Mouse (Mus musculus) lung, postnatal 10 days (tissue): Measurements from ENCODE around the gene Wdr53.

Experiments
- DNase-seq: peaks from one replicate; pipeline ENCODE4 v3.0.0; 2021

Wdr53 gene

DNA sequence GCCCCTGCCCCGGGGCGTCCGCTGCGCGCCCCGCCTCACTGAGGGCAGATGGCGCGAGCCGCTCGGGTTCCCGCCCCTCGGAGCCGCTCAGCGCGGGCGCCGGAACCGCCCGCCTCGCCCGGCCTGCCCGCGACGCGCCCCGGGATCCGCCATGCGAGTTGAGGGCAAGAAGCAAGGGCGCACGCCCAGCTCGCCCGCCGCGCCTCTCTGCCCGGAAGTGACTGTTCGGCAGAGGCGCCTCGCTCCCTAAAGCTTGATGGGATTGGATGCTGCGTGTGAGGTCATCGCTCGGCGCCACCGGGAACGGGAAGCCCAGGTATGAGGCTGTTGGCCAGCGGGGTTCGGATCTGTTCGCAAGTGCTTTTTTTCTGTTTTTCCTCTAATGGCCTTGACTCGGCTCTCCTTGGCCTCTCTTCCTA, at the start of gene Wdr53, which contains the start of gene Fbxo45:
TSS of gene Wdr53 (plus strand) at position 276 of the 419 bp plus-strand sequence.
TSS of gene Fbxo45 (minus strand) at position 207 of the 419 bp plus-strand sequence.
- DNase-seq, result peak; percentile 98

DNA sequence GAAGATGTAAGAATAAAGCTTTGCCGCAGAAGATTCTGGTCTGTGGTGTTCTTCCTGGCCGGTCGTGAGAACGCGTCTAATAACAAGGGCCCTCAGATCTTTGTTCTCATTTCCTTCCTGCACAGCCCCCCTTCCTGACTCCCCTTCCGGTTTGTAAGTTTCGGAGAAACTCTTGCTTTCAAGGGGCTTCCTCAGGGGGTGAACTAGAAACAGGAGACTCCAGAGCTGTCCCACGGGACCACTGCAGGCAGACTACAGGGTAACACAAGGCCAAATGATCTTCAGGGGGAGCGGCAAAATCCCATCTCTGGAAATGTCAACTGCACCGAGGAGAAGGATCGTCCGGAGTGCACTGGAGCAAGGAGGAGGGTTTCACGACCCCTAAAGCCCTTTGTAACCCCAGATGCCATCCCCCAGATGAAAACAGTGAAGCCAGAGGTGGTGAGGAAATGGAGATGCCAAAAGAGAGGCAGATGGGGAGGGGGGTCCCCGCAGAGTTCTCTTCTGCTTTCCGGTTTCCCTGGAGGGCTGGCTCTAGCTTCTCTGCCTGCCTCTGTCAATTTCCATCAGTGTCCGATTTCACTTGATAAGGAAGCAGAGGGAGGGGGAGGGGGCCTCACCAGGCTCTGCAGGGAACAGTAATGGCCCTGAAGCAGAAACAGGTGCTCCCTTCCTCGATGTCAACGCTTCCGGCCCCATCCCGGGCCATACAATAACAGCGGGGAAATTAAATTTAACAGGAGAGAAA, 46.6 kb upstream of the Wdr53 start:
- DNase-seq, result peak; percentile 75

DNA sequence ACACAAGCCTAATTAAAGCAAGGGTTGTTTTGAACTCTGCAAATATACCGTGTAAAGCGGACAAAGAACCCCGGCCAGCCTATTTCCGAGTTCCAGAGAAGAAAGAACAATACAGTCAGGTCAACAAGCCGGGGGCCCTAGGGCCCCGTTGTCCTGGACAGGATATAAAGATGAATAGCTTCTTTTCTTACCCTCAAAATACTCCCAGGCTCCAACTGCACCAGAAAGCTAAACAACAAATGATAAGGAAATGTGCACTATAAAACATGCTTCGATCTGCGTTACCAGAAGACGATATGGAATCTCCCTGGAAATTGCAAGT, 46.1 kb upstream of the Wdr53 start:
- no peak for DNase-seq

DNA sequence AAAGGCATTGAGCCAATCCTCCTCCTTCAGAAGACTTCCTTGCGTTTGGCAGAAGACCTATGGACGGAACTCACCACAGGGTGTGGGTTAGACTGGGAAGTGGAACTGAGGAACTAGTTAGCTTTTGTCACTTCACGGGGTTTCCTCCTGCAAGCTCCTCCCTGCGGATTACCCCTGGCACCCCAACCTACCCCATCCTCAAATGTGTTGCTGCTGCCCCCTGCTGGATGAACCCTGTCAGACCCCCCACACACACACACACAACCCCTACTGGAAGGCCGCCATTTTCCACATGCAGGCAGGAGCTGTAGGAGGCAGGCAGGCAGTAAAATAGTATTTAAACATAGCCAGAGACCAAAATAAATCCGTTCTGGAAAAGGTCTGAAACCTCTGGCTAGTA, 44.3 kb upstream of the Wdr53 start:
- DNase-seq, result peak; percentile 76

DNA sequence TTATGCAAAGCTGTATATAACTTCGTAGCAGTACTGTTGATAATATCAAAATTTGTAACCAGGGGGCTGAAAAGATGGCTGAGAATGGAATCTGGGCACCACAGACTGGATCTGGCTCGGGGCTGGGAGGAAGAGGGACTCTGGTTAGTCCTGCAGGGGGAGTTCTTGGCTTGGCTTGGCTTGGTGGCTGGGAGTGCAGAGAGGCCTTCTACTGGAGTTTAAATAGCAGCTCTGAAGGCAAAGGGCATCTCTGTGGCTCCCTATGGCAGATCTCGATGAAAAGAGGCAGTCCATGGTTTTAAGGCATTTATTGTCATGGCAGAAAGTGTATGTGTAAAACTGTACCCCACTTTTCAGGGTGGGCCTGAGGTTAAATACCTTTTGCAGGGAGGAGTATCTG, 42.1 kb upstream of the Wdr53 start:
- DNase-seq, result peak; percentile 59

DNA sequence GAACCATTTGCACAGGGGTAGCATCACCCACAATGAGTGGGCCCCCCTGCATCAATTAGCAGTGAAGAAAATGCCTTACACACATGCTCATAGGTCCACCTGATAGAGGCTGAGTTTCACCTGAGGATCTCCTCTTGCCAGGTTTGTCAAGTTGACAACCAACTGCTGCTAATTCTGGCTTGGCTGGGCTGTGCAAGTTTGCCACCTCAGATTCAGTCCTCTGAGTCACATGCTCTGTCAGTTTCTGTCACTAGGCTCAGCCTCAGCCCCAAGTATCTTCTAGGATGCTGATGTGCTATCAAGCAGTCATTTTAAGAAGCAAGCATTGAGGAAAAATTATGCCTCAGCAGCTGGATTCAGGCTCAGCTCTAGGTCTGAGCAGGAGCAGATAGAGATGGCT, 32.9 kb upstream of the Wdr53 start:
- no peak for DNase-seq

DNA sequence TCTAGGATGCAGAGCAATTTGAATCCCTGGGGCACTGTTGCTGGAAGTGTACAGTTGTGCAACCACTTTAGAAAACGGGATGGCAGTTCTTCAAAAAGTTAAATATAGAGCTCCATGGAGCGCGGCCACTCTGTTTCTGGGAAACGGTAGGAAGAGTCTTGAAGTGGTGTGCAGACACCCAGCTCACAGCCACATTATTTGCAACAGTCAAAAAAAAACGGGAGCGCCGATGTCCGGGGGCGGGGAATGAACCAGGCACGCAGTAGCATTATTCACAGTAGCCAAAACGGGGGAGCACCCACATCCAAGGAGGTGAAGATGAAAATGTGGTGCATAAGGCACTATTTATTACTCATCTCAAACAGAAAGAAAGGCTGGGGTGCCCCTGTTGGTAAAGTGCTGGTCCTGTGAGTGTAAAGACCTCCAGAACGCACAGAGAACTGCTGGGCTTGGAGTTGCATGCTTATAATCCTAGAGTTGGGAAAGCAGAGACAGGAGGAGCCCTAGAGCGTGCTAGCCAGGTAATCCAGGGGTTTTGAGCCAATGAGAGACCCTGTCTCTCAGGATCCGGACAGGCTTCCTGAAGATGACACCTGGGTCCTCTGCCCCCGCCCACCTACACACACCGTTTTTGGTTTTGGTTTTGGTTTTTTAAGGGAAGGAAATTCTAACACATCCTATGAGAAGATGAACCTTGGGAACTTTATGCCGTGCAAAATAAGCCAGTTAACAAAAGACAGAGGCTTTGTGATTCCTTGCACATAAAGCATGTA, 32.0 kb upstream of the Wdr53 start:
- no peak for DNase-seq

DNA sequence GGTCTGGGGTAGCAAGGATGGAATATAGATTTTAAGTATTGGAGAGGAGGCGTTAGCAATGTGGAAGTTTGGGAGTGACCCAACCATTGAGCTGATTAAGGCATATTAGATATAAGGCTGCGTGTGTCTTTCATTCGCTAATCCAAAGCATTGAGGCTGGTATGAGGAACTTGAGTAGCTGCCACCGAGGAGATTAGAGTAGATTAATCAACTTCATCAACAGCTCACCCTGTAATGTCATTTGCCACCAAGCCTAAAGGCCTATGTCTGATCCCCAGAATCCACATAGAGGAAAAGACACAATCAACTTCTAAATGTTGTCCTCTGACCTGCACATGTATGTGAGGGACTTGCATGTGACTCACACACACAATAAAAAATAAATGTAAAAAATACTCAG, 25.2 kb upstream of the Wdr53 start:
- DNase-seq, result no peak

DNA sequence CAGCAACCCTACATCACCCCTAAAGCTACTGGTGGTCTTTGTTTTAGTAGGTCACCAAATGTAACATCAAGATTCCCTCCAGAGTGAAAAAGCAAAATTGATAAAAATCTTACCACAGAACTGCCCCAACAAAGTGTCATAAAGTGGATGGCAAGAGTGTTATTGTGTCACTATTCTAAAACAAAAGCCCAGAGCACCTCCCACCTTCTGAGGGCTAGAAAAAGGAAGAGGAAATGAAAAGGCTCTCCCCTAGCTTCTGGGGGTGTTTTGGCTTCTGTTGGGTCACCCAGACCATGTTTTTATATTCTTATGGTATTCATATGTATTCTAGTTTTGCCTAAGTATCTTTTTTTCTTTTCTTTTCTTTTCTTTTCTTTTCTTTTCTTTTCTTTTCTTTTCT, 24.6 kb upstream of the Wdr53 start:
- no peak for DNase-seq

DNA sequence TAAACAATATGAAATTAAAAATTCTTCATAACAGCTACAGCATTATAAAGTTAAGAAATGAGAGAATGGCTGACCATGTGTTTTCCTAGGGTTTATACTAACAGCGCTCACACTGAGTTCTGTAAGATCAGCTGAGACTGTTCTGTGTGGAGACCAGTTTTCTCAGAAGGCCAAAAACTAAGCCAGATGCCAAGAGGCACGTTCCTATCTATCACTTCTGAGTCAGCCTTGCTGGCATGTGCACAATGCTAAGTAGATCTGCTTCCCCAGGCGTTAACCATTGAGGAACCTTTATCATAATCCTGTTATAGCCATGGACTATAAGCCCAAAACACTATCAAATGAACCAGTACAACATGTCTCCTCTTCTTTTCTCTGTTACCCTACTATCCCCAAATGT, 15.0 kb upstream of the Wdr53 start:
- peak; percentile 13 for DNase-seq

DNA sequence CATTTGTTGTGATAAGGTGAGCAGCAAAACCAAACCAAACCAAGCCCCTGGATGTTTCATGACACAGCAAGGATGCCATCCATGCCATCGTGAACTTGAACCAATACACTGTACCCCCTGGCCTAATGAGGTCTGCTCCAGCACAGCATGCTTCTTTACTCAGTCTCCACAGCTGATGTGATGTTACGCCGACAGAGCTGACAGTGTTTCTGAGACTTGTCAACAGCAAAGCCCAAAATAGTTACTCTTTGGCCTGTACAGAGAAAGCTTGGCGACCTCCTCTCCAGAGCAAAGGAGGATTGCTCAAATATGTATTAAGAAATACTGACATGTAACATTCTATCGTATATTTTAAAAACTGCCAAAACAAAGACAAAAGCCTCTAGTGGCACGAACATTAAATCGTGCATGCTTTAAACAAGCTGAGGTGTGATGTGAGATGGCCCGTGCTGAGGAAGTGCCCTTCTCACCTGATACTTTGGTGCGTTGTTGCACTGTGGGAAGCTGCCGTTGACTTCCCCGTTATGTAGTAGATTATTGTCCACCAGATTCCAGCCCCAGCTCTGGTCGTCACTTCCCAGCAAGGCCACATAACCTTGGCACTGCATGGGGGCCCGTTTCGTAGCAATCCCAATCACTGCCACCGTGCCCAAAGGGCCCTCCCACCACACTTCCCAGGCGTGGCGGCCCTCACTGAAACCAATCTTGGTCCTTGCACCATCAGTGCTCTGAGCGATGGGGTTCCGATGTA, 8.9 kb upstream of the Wdr53 start:
- DNase-seq, result peak; percentile 51

DNA sequence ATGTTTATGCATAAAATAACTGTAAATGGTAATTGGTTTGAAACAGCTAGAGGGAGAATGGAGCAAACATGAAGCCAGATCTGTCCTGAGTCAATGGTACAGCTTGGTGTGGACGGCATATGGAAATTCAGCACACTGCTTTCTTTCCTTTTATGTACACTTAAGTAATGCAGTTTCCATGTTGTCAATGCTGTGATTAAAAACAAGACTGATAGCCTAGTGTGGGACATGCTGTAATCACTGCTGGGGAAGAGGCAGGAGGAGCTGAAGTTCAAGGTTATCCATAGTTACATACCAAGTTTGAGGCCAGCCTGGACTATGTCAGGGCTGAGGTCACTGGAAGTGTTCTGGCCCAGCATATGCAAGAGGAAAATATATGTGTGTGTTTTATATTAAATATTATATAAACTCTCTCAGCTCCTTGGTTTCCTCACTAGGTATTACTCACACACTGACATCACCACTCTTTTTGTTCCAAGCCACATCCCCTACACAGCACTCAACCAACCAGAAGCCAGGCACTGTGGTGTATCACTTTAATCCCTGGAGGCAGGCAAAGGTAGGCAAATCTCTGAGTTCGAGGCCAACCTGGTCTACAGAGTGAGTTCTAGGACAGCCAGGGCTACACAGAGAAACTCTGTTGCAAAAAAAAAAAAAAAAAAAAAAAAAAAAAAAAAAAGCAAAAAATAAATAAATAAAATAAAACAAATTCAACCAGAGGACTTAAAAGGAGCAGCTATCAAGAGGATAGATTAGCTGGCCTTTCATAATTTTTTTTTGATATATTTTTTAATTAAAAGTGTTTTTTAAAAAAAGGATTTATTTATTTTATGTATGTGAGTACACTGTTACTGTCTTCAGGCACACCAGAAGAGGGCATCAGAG, 7.4 kb upstream of the Wdr53 start:
- DNase-seq, result no peak

DNA sequence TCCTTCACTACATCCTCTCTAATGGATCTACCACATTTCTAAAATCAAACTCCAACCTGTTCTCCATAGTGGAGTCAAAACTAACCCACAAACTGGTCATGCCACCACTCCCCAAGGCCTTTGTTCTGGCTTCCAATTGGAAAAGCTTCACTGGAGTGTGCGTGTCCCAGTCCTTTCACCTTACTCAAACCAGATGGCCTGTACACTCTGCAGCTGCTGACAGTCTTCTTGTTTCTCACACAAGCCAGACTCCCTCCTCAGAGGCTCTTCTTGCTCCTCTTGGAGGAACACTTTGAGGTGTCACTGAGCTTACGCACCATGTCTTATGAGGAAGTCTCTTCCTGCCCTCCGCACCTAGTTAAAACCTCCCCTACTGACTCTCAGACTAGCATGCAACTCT, 3.1 kb upstream of the Wdr53 start:
- DNase-seq, result no peak

DNA sequence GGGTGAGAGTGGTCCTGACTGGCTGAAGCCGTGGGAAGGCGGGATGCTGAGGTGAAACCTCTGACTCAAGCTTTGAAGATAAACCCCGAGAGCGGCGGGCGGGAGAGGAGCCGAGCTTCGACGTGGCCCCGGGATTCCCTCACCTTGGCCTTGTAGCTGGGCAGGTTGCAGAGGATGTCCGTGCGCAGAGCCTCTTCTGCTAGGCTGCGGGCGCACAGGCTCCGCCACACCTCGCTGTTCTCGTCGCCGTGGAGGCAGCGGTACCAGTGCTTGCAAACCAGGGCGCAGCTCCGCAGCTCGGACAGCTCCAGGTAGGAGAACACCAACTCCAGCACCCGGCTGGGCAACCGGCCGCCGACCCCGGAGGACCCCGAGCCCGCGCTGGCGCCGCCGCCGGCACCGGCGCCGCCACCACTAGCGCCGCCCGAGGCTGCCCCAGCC, 656 bp upstream of the Wdr53 start:
- DNase-seq, result peak; percentile 49

DNA sequence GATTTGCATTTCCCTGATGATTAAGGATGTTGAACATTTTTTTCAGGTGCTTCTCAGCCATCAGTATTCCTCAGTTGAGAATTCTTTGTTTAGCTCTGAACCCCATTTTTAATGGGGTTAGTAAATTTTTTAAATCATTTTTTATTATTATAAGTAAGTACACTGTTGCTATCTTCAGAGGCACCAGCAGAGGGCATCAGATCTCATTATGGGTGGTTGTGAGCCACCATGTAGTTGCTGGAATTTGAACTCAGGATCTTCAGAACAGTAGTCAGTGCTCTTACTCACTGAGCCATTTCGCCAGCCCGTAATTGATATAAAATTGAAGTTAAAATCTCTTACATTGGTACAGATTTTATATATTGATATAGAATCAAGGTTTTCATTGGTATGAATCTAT, 17.2 kb downstream of the Wdr53 start:
- peak; percentile 19 for DNase-seq

DNA sequence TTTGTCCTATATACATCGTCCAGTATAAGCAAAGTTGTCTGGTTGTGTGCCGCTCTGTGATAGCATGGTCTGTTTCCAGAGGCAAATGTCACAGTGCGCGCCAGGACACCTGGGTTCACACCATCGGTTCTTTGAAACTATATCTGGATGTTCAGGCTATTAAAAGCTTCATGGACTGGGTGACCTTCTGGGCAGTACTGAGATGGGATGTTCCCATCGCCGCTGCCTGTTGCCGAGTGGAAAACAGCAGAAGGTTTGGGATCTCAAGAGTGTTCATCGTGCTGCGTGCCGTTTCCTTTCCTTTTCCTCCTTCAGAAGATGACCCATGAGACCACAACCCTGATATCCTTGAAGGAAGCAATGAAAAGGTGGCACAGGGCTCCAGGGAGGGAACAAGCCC, 24.3 kb downstream of the Wdr53 start, which contains the start of gene Smco1:
TSS of gene Smco1 (plus strand) at position 178 of the 400 bp plus-strand sequence.
- DNase-seq, result no peak

DNA sequence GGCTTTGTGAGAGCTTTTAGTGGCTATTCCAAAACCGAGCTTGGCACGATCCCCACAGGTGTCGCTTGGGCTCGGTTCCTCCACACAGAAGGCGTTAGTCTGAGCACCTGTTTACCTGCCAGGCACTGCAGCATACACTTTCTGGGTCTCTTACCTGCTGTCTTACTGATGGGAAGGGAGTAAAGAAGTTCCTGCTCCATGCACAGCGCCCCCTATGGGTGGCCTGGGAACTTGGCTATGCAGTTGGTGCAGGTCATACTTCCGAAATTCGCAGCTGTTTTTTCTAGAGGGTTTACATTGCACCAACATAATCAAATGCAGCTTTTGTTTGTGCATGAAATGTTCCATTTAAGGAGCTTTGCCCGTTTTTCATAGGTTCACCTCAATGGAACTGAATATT, 26.3 kb downstream of the Wdr53 start:
- no peak for DNase-seq

DNA sequence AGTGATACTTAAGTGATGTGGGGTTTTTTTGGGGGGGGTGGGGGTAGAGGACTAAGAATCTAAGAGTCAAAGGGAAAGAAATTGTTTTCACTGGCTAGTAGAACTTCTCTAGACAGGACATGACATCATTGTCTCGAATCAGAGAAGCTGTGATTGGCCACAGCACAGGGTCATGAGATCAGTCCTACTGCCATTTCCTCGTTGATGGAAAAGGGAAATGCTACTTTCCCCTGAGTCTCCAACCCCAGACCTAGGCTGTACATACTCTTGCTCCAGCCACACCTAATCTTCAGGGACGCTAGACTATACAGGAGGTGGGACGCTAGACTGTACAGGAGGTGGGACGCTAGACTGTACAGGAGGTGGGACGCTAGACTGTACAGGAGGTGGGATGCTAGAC, 28.0 kb downstream of the Wdr53 start:
- no peak for DNase-seq

DNA sequence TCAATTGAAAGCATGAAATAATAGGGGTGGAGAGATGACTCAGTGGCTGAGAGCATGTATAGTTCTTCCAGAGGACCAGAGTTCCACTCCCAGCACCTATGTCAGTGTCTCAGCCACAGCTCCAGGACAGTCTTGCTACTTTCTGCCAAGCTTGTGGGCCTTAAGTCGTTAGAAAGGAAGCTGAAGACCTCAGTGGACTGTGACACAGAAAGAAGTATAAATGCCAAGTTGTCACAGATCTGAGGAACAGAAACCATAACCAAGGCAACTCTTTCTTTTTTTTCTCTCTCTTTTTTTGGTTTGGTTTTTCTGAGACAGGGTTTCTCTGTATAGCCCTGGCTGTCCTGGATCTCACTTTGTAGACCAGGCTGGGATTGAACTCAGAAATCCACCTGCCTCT, 28.8 kb downstream of the Wdr53 start:
- no peak for DNase-seq

DNA sequence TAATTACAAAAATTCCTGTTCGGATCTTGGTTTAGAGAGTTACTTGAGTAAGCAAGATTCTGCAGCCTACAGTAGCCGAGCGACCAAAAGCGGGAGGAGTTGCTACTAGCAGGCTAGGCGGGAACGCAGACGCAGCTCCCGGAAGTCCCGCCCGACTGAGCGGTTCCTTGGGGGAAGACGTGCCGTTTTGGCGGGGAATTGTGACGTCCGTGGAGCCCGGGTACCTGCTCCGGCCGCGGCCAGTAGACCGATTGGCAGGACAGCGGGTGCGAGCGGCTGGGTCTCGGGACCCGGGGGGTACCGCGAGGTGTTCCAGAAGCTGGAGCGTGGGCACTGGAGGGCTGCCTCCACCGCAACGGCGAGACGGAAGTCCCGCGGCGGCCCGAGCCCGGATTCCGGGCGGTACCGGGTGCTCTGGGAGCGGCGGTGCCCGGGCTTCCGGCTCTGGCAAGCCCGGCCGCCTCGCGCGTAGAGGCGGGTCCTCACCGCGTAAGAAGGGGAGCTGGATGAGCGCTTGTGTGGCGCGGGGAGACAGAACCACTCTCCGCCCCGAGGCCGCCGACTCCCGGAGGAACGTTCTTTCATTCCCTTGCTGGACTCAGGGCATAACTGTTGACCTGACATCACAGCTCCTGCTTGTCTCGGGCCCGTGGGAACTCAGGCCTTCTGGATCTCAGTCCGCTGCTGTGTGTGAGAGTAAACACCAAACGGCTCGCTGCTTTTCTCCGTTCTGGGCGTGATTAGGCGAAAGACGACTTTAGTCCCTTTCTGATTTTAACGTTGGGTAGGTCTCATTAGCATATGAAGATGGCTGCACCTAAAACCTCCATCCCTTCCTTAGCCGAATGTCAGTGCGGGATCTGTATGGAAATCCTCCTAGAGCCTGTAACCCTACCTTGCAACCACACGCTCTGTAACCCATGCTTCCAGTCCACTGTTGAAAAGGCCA, 30.6 kb downstream of the Wdr53 start, which contains the start of gene Rnf168:
TSS of gene Rnf168 (plus strand) at position 152 of the 949 bp plus-strand sequence.
- DNase-seq, result peak; percentile 93

DNA sequence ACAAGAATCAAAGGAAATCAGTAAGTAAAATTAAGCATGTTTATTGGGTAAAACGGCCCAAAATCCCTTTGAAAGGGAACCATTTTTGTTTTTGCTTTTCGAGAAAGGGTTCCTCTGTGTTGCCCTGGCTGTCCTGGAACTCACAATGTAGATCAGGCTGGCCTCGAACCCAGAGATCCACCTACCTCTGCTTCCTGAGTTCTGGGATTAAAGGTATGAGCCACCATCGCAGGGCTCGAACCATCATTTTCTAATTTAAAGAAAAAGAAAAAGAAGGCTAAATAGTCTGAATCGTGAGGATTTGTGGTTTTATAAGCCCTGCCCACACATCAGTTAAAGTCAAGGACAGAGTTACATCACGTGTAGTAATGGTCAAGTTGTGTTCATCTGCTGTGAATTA, 31.4 kb downstream of the Wdr53 start:
- no peak for DNase-seq
